Mouse (Mus musculus): Measurements from ENCODE around the gene Bet1l.

Gene Bet1l

GRCm38 (mm10) chr7:140859997-140860396 lies 2.6 kb upstream of the Bet1l start:
- in situ Hi-C loops (cut with MboI, MseI): no loop called here

GRCm38 (mm10) chr7:140858746-140859145 lies 1.4 kb upstream of the Bet1l start:
- in situ Hi-C loops (cut with MboI, MseI): no loop called here

- in situ Hi-C loops (cut with MboI, MseI): no loop called here
Measured at GRCm38 (mm10) chr7:140856785-140857549, 410 bp downstream of the Bet1l start, which contains the start of gene Ric8a. Gene Ric8a, plus strand, starts transcription at chr7:140856957.

GRCm38 (mm10) chr7:140855860-140856784 lies 1.3 kb downstream of the Bet1l start, which contains the start of gene Gm45785:
Gene Gm45785, minus strand, starts transcription at chr7:140856331.
- in situ Hi-C loops (cut with MboI, MseI): no loop called here

GRCm38 (mm10) chr7:140855181-140855580 lies 2.2 kb downstream of the Bet1l start:
- in situ Hi-C loops (cut with MboI, MseI): no loop called here

- in situ Hi-C loops (cut with MboI, MseI): no loop called here
Measured at GRCm38 (mm10) chr7:140854483-140854882, 2.9 kb downstream of the Bet1l start.

- in situ Hi-C loops (cut with MboI, MseI): no loop called here
Measured at GRCm38 (mm10) chr7:140853386-140853785, 4.0 kb downstream of the Bet1l start.

GRCm38 (mm10) chr7:140851916-140852315 lies 5.5 kb downstream of the Bet1l start:
- in situ Hi-C loops (cut with MboI, MseI): no loop called here

GRCm38 (mm10) chr7:140848591-140848990 lies 8.8 kb downstream of the Bet1l start:
- in situ Hi-C loops (cut with MboI, MseI): loop anchor here (5.0 to 10.0 kb wide), 3 partner anchors 54 to 1796 kb away; partner anchors contain the start of gene Cox8b (in 1 of the 2)

- in situ Hi-C loops (cut with MboI, MseI): loop anchor here (5.0 to 10.0 kb wide), 3 partner anchors 54 to 1797 kb away; partner anchors contain the start of gene Cox8b (in 1 of the 2)
Measured at GRCm38 (mm10) chr7:140847755-140848580, 9.4 kb downstream of the Bet1l start, which contains the start of gene Odf3. Gene Odf3, plus strand, starts transcription at chr7:140847805.

- in situ Hi-C loops (cut with MboI, MseI): loop anchor here (5.0 to 10.0 kb wide), 3 partner anchors 56 to 1798 kb away; partner anchors contain the start of gene Cox8b (in 1 of the 2)
Measured at GRCm38 (mm10) chr7:140846676-140847075, 10.7 kb downstream of the Bet1l start.

- in situ Hi-C loops (cut with MboI, MseI): loop anchor here (5.0 to 10.0 kb wide), 3 partner anchors 57 to 1799 kb away; partner anchors contain the start of gene Cox8b (in 1 of the 2)
Measured at GRCm38 (mm10) chr7:140845683-140846082, 11.7 kb downstream of the Bet1l start.

- in situ Hi-C loops (cut with MboI, MseI): loop anchor here (5.0 to 10.0 kb wide), 5 partner anchors 57 to 1800 kb away; partner anchors contain the start of genes Cox8b (in 2 of the 2) and Ifitm3 (in 1 of the 2)
Measured at GRCm38 (mm10) chr7:140844905-140845665, 12.3 kb downstream of the Bet1l start, which contains the start of gene Scgb1c1. Gene Scgb1c1, plus strand, starts transcription at chr7:140845547.

GRCm38 (mm10) chr7:140843806-140844205 lies 13.6 kb downstream of the Bet1l start:
- in situ Hi-C loops (cut with MboI, MseI): loop anchor here (5.0 to 10.0 kb wide), 5 partner anchors 58 to 1801 kb away; partner anchors contain the start of genes Cox8b (in 1 of the 2) and Ifitm3 (in 1 of the 2)

GRCm38 (mm10) chr7:140840750-140841735 lies 16.3 kb downstream of the Bet1l start:
- in situ Hi-C loops (cut with MboI, MseI): loop anchor here (5.0 to 10.0 kb wide), 5 partner anchors 61 to 1804 kb away; partner anchors contain the start of genes Cox8b (in 1 of the 2) and Ifitm3 (in 1 of the 2)

GRCm38 (mm10) chr7:140839556-140839955 lies 17.8 kb downstream of the Bet1l start:
- in situ Hi-C loops (cut with MboI, MseI): no loop called here

GRCm38 (mm10) chr7:140836243-140837115 lies 20.9 kb downstream of the Bet1l start:
- in situ Hi-C loops (cut with MboI, MseI): no loop called here

All from T-helper 17 cell (primary cell).